Mouse (Mus musculus) midbrain, embryonic 10.5 days (tissue): ENCODE data around the gene Apba1. TPM values are rescaled to one million over a fixed set of nuclear protein-coding genes. Genes with fewer than 3 reads are reported as not detected.
A peak's percentile ranks its signal among the peaks of the same experiment; 100 is the strongest.

Experiments
- DNase-seq: peaks from one replicate; pipeline ENCODE4 v3.0.0-alpha.2; 2017; ENCODE audit warnings: low spot score
- H3K27ac ChIP-seq: fragments of 300-500 bp; sonication (generic); replicated peaks from 2 replicates; pipeline ENCODE4 v1.5.1; 2016; ENCODE audit warnings: mild to moderate bottlenecking
- H3K27me3 ChIP-seq: fragments of 300-500 bp; sonication (generic); 2 replicates; pipeline ENCODE4 v1.6.1; 2016; ENCODE audit warnings: low read depth, mild to moderate bottlenecking; ENCODE audit not compliant: poor library complexity, severe bottlenecking
- H3K36me3 ChIP-seq: fragments of 300-500 bp; sonication (generic); 2 replicates; pipeline ENCODE4 v1.6.1; 2016; ENCODE audit warnings: mild to moderate bottlenecking, moderate library complexity
- H3K4me1 ChIP-seq: fragments of 300-500 bp; sonication (generic); 2 replicates; pipeline ENCODE4 v1.6.1; 2016
- H3K4me3 ChIP-seq: fragments of 300-500 bp; sonication (generic); 2 replicates; pipeline ENCODE4 v1.5.1; 2016; ENCODE audit warnings: mild to moderate bottlenecking, moderate library complexity
- H3K9me3 ChIP-seq: fragments of 300-500 bp; sonication (generic); replicated peaks from 2 replicates; pipeline ENCODE4 v1.6.1; 2016; ENCODE audit warnings: mild to moderate bottlenecking
- WGBS: fragments of 180-500 bp; shearing (Covaris S2); methylation state at CpG from one replicate; pipeline ENCODE4 v1.1.7; 2016; 5-methylcytosine and 5-hydroxymethylcytosine counted together
- polyA plus RNA-seq: library from polyadenylated mRNA; unstranded; fragments of >200 nt; fragmentation: Nextera tagmentation; extraction: Ambion mirVana; gene quantifications from 2 replicates; pipeline ENCODE4 v1.2.1, GENCODE M21; 2016

The Apba1 gene
- polyA plus RNA-seq, result 0.22 and 0.76 TPM in 2 replicates

- H3K27ac ChIP-seq, result peak within 1 kb of the TSS; percentile 93
- H3K27me3 ChIP-seq, result peaks cover 62% of the 10 kb centered on the region
- H3K36me3 ChIP-seq, result no peaks in the 10 kb centered on the region
- no peaks in the 10 kb centered on the region for H3K9me3 ChIP-seq
- H3K4me3 ChIP-seq, result peak within 1 kb of the TSS; percentile 80
- peak; percentile 78 for DNase-seq
- under 1% methylated on average over 97 of the region's 98 CpGs for WGBS
- peaks cover 28% of the 10 kb centered on the region for H3K4me1 ChIP-seq
Measured at GRCm38 (mm10) chr19:23758554-23759321, at the start of gene Apba1. Gene Apba1 (plus strand): TSS chr19:23758887.

- 79% methylated on average over 3 of the region's 3 CpGs for WGBS
- Histone ChIP-seq H3K4me1 (no peaks in the 10 kb centered on the region), H3K27ac (no peak overlapping the region), H3K4me3 (no peak overlapping the region), H3K36me3 (no peaks in the 10 kb centered on the region), H3K27me3 (no peaks in the 10 kb centered on the region), H3K9me3 (no peaks in the 10 kb centered on the region)
- no peak for DNase-seq
Measured at GRCm38 (mm10) chr19:23746506-23746905, 12.2 kb upstream of the Apba1 start.

DNA sequence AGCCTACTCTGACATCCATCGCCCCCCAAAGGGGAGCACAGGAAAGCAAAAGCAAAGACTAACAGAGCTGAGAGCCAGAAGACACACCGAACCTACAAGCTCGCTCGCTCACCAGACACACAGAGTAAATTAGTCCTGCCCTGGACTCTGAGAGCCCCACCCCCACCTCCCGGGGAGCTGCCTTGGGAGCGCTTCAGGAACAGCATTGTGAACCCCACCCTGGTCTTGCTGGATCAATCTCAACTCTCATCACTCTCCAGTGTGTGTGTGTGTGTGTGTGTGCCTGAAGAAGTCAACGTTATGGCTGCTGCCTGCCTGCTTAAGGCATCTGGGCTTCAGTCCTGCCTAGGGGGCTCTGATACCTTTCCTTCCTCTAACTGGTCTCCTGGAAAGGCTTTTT is 1.7 kb upstream of the Apba1 start:
- Histone ChIP-seq H3K4me3 (no peak overlapping the region), H3K9me3 (no peaks in the 10 kb centered on the region), H3K4me1 (peaks cover 28% of the 10 kb centered on the region), H3K27ac (no peak overlapping the region), H3K36me3 (no peaks in the 10 kb centered on the region), H3K27me3 (peaks cover 50% of the 10 kb centered on the region)
- WGBS, result 31% methylated on average over 7 of the region's 7 CpGs
- DNase-seq, result no peak

GRCm38 (mm10) chr19:23757961-23758553 is 630 bp upstream of the Apba1 start:
- peak; percentile 96 for DNase-seq
- Histone ChIP-seq H3K4me1 (peaks cover 28% of the 10 kb centered on the region), H3K9me3 (no peaks in the 10 kb centered on the region), H3K36me3 (no peaks in the 10 kb centered on the region), H3K4me3 (peak overlapping the region; percentile 80), H3K27me3 (peaks cover 55% of the 10 kb centered on the region), H3K27ac (peak overlapping the region; percentile 93)
- under 1% methylated on average over 40 of the region's 40 CpGs for WGBS

GRCm38 (mm10) chr19:23759322-23759945 is 747 bp downstream of the Apba1 start:
- DNase-seq, result no peak
- WGBS, result 4% methylated on average over 17 of the region's 17 CpGs

GRCm38 (mm10) chr19:23763371-23763770 is 4.7 kb downstream of the Apba1 start:
- no peaks in the 10 kb centered on the region for H3K9me3 ChIP-seq
- peaks cover 60% of the 10 kb centered on the region for H3K27me3 ChIP-seq
- H3K4me1 ChIP-seq, result peaks cover 30% of the 10 kb centered on the region
- no peak for DNase-seq
- H3K4me3 ChIP-seq, result no peak overlapping the region
- no peaks in the 10 kb centered on the region for H3K36me3 ChIP-seq
- H3K27ac ChIP-seq, result no peak overlapping the region
- WGBS, result 91% methylated on average over 6 of the region's 6 CpGs

More at GRCm38 (mm10) chr19:23759322-23759945, 747 bp downstream of the Apba1 start:
- Histone ChIP-seq H3K36me3 (no peaks in the 10 kb centered on the region), H3K9me3 (no peaks in the 10 kb centered on the region), H3K27me3 (peaks cover 66% of the 10 kb centered on the region), H3K4me1 (peaks cover 28% of the 10 kb centered on the region), H3K4me3 (peak overlapping the region; percentile 80), H3K27ac (peak overlapping the region; percentile 93)

DNA sequence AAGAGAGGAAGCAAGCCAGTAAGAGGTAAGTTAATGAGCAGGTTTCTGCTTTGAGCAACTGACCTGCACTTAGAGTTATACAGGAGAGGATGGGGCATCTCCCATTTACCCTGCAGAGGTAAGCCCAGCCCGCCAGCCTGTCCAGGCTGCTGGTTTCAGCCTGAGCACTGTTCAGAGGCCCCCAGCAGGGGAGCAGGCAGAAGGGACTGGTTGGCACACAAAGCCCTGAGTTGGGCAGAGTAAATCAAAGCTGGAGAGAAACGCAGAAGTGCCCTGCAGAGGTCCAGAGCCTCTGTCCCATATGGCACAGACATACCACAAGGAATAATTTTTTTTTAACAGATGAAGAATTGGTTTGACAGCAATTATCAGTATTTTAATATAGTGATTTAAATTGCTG is 5.4 kb downstream of the Apba1 start:
- Histone ChIP-seq H3K9me3 (no peaks in the 10 kb centered on the region), H3K27me3 (peaks cover 58% of the 10 kb centered on the region), H3K4me1 (peaks cover 32% of the 10 kb centered on the region), H3K27ac (no peak overlapping the region), H3K36me3 (no peaks in the 10 kb centered on the region), H3K4me3 (no peak overlapping the region)
- DNase-seq, result no peak
- WGBS, result 64% methylated on average over 2 of the region's 2 CpGs

DNA sequence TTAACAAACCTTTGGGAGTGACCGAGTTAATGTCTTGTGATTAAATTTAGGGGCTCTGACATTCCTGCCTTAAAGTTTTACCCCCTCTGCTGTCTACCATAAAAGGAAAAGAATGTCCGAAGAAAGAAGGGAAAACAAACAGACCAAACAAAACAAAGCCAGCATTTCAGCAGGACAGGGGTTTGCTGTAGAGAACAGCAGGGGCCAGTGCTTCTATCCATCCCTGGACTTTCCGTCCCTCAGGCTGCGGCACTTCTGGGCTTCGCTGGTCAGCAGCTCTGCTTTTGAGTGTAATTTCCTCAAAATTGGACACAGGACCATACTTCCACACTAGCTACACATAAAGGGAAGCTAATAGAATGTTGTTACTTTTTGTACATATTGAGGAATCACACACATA is 10.2 kb downstream of the Apba1 start:
- 39% methylated on average over 5 of the region's 5 CpGs for WGBS

GRCm38 (mm10) chr19:23770494-23771423 is 12.1 kb downstream of the Apba1 start:
- Histone ChIP-seq H3K36me3 (no peaks in the 10 kb centered on the region), H3K4me3 (no peak overlapping the region), H3K4me1 (peaks cover 20% of the 10 kb centered on the region), H3K9me3 (no peaks in the 10 kb centered on the region; the same call in 1 of the 2 replicates), H3K27ac (no peak overlapping the region), H3K27me3 (0 out of 2 replicates have a peak, but pooled peaks cover 12% of the 10 kb centered on the region)
- no peak for DNase-seq
- WGBS, result 42% methylated on average over 10 of the region's 10 CpGs

More for the DNA sequence above, 10.2 kb downstream of the Apba1 start:
- DNase-seq, result no peak
- no peak overlapping the region for H3K4me3 ChIP-seq
- H3K9me3 ChIP-seq, result no peaks in the 10 kb centered on the region; the same call in 1 of the 2 replicates
- H3K36me3 ChIP-seq, result no peaks in the 10 kb centered on the region
- H3K27ac ChIP-seq, result no peak overlapping the region
- peaks cover 30% of the 10 kb centered on the region for H3K4me1 ChIP-seq
- H3K27me3 ChIP-seq, result peaks cover 15% of the 10 kb centered on the region

- Histone ChIP-seq H3K27me3 (0 out of 2 replicates have a peak, but pooled peaks cover 12% of the 10 kb centered on the region), H3K4me3 (no peak overlapping the region), H3K27ac (no peak overlapping the region), H3K9me3 (no peaks in the 10 kb centered on the region; the same call in 1 of the 2 replicates), H3K4me1 (peaks cover 18% of the 10 kb centered on the region), H3K36me3 (no peaks in the 10 kb centered on the region)
- 69% methylated on average over 7 of the region's 7 CpGs for WGBS
- DNase-seq, result no peak
Measured at GRCm38 (mm10) chr19:23771971-23772370, 13.3 kb downstream of the Apba1 start.

DNA sequence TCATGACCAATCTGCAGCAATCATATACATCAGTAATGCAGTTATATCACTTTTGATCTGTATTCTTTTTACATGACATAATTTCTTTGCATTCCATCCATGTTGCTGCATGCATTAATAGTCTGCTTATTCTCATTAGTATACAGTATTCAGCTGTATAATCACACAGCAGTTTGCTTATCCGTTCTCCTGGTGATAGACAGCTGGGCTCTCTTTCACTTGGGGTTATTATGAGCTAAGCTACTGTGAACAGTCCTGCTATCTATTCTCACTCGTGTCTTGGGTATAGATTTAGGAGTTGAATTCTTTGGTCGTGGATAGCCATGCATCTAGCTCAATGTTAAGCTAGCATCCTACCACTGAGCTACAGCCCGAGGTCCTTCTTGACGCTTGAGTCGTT is 16.7 kb downstream of the Apba1 start:
- H3K27ac ChIP-seq, result no peak overlapping the region
- H3K9me3 ChIP-seq, result no peaks in the 10 kb centered on the region; the same call in 1 of the 2 replicates
- H3K4me1 ChIP-seq, result peaks cover 10% of the 10 kb centered on the region
- no peak for DNase-seq
- no peak overlapping the region for H3K4me3 ChIP-seq
- 92% methylated on average over 6 of the region's 6 CpGs for WGBS
- H3K27me3 ChIP-seq, result no peaks in the 10 kb centered on the region
- no peaks in the 10 kb centered on the region for H3K36me3 ChIP-seq

DNA sequence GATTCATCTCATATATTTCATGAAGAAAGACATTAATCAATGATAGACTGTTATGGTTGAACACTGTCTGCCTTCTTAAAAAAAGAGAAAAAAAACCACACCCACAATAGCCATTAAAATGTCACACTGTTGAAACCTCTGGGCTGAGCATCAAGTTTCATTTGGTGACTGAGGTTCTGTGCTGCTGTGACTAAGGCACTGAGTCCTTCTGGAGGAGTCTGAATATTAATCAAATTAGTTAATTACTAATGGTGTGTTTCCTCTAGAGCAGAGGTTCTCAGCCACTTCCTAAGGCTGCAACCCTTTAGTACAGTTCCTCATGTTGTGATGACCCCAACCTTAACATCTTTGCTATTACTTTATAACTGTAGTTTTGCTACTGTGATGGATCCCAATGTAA is 20.4 kb downstream of the Apba1 start:
- H3K27me3 ChIP-seq, result no peaks in the 10 kb centered on the region

More for the DNA sequence above, 20.4 kb downstream of the Apba1 start:
- Histone ChIP-seq H3K4me1 (peaks cover 15% of the 10 kb centered on the region), H3K36me3 (no peaks in the 10 kb centered on the region), H3K4me3 (no peak overlapping the region), H3K27ac (no peak overlapping the region), H3K9me3 (no peaks in the 10 kb centered on the region)
- no peak for DNase-seq
